Mouse (Mus musculus) heart, postnatal 0 days (tissue): ENCODE results near the gene Gm47995. TPM values are rescaled to one million over a fixed set of nuclear protein-coding genes. Genes with fewer than 3 reads are reported as not detected.

Experiments used
- ATAC-seq: fragments of 200-750 bp; cut with Nextera tagmentation; 2 replicates; pipeline ENCODE4 v1.8.0; 2017; ENCODE audit warnings: low read depth, moderate number of reproducible peaks, moderate library complexity; ENCODE audit not compliant: insufficient read depth
- DNase-seq: peaks from one replicate; pipeline ENCODE4 v3.0.0-alpha.2; 2016; ENCODE audit warnings: low spot score
- H3K27ac ChIP-seq: fragments of 300-500 bp; sonication (generic); 2 replicates; pipeline ENCODE4 v1.5.1; 2014; ENCODE audit warnings: low read depth, mild to moderate bottlenecking
- H3K27me3 ChIP-seq: fragments of 300-500 bp; sonication (generic); 2 replicates; pipeline ENCODE4 v1.6.1; 2014; ENCODE audit warnings: low read length, mixed read lengths; ENCODE audit not compliant: control insufficient read depth, insufficient read depth
- H3K36me3 ChIP-seq: fragments of 300-500 bp; sonication (generic); replicated peaks from 2 replicates; pipeline ENCODE4 v1.6.1; 2014; ENCODE audit warnings: low read length, mixed read lengths; ENCODE audit not compliant: control insufficient read depth, insufficient read depth
- H3K4me1 ChIP-seq: fragments of 300-500 bp; sonication (generic); 2 replicates; pipeline ENCODE4 v1.6.1; 2014; ENCODE audit warnings: antibody characterized with exemption; ENCODE audit not compliant: control insufficient read depth, insufficient read depth
- H3K4me2 ChIP-seq: fragments of 300-500 bp; sonication (generic); 2 replicates; pipeline ENCODE4 v1.6.1; 2014; ENCODE audit warnings: low read depth, mild to moderate bottlenecking, low read length, moderate library complexity
- H3K4me3 ChIP-seq: fragments of 300-500 bp; sonication (generic); 2 replicates; pipeline ENCODE4 v1.5.1; 2014; ENCODE audit warnings: low read depth, low read length
- H3K9ac ChIP-seq: fragments of 300-500 bp; sonication (generic); replicated peaks from 2 replicates; pipeline ENCODE4 v1.6.1; 2014; ENCODE audit warnings: low read depth, low read length, mixed read lengths
- H3K9me3 ChIP-seq: fragments of 300-500 bp; sonication (generic); replicated peaks from 2 replicates; pipeline ENCODE4 v1.6.1; 2016; ENCODE audit warnings: low read length; ENCODE audit not compliant: control insufficient read depth
- CTCF ChIP-seq: IDR thresholded peaks from 2 replicates; pipeline ENCODE4 v1.5.1; 2016; ENCODE audit warnings: antibody characterized with exemption, control low read depth, low read depth
- EP300 ChIP-seq: IDR thresholded peaks from 2 replicates; pipeline ENCODE4 v1.6.1; 2016; ENCODE audit warnings: antibody characterized with exemption, low read depth
- WGBS: fragments of 180-500 bp; shearing (Covaris S2); extraction: QIAGEN DNeasy Blood & Tissue Kit; methylation state at CpG from one replicate; pipeline ENCODE4 v1.1.7; 2014; 5-methylcytosine and 5-hydroxymethylcytosine counted together
- polyA plus RNA-seq: library from polyadenylated mRNA; unstranded; fragments of >200 nt; fragmentation: Nextera tagmentation; extraction: Ambion mirVana; gene quantifications from 2 replicates; pipeline ENCODE4 v1.2.1, GENCODE M21; 2015
- total RNA-seq: library from RNA; depleted of rRNA; stranded (reverse); fragments of >200 nt; gene quantifications from 2 replicates; pipeline ENCODE4 v1.2.3, GENCODE M21; 2014; ENCODE audit warnings: low replicate concordance; rRNA removed

Gene Gm47995
- total and polyA plus RNA-seq, 2 experiments from 2014 or later: not detected

GRCm38 (mm10) chr1:151245165-151245564 is 46.9 kb downstream of the Gm47995 start:
- no peaks in the 10 kb centered on the region for H3K4me1 ChIP-seq
- no peak overlapping the region for H3K27ac ChIP-seq
- H3K4me3 ChIP-seq: no peak overlapping the region
- DNase-seq: no peak
- TF ChIP-seq EP300 (no peak), CTCF (no peak)
- H3K36me3 ChIP-seq: no peaks in the 10 kb centered on the region
- 0 out of 2 replicates have a peak, but pooled peaks cover 3% of the 10 kb centered on the region for H3K9me3 ChIP-seq
- H3K27me3 ChIP-seq: no peaks in the 10 kb centered on the region
- no peak for ATAC-seq
- WGBS: 89% methylated on average over 10 of the region's 10 CpGs
- no peak overlapping the region for H3K4me2 ChIP-seq
- no peak overlapping the region for H3K9ac ChIP-seq

GRCm38 (mm10) chr1:151245846-151246245 is 47.6 kb downstream of the Gm47995 start:
- TF ChIP-seq EP300 (no peak), CTCF (no peak)
- Histone ChIP-seq H3K9ac (no peak overlapping the region), H3K4me3 (no peak overlapping the region), H3K4me1 (0 out of 2 replicates have a peak, but pooled peaks cover 4% of the 10 kb centered on the region), H3K27me3 (no peaks in the 10 kb centered on the region), H3K36me3 (no peaks in the 10 kb centered on the region), H3K4me2 (no peak overlapping the region), H3K27ac (no peak overlapping the region), H3K9me3 (no peaks in the 10 kb centered on the region)
- no peak for DNase-seq
- ATAC-seq: no peak
- 61% methylated on average over 2 of the region's 2 CpGs for WGBS

Other genes with a start within 250 kb of the Gm47995 start
- gene Hmcn1, start 205.0 kb upstream of the Gm47995 start, total RNA-seq: 51.0 and 59.2 TPM in 2 replicates
- gene Hmcn1, start 205.0 kb upstream of the Gm47995 start, polyA plus RNA-seq: 18.3 and 18.9 TPM in 2 replicates
- gene Gm47985, start 15.9 kb upstream of the Gm47995 start, total RNA-seq: 0.08 and 0.23 TPM in 2 replicates
- gene Gm47985, start 15.9 kb upstream of the Gm47995 start, polyA plus RNA-seq: 0.25 and 0.42 TPM in 2 replicates
- not detected in 2 replicates for gene Gm8947, start 6.1 kb upstream of the Gm47995 start, total RNA-seq
- gene Gm8947, start 6.1 kb upstream of the Gm47995 start, polyA plus RNA-seq: 0.10 TPM in 1 of 2 replicates, not detected in the other
- gene 3110040M04Rik, start 5.7 kb downstream of the Gm47995 start, total RNA-seq: not detected in 2 replicates
- not detected in 2 replicates for gene 3110040M04Rik, start 5.7 kb downstream of the Gm47995 start, polyA plus RNA-seq
- gene Gm47996, start 11.7 kb downstream of the Gm47995 start, total RNA-seq: not detected in 2 replicates
- gene Gm47996, start 11.7 kb downstream of the Gm47995 start, polyA plus RNA-seq: not detected in 2 replicates
- gene Ivns1abp, start 146.0 kb downstream of the Gm47995 start, total RNA-seq: 385 and 413 TPM in 2 replicates
- gene Ivns1abp, start 146.0 kb downstream of the Gm47995 start, polyA plus RNA-seq: 272 and 278 TPM in 2 replicates
- gene Swt1, start 230.0 kb downstream of the Gm47995 start, total RNA-seq: 2.9 and 18.1 TPM in 2 replicates
- gene Swt1, start 230.0 kb downstream of the Gm47995 start, polyA plus RNA-seq: 15.9 TPM in 2 replicates
- gene Trmt1l, start 230.1 kb downstream of the Gm47995 start, total RNA-seq: 10.7 and 12.7 TPM in 2 replicates
- 24.2 and 26.8 TPM in 2 replicates for gene Trmt1l, start 230.1 kb downstream of the Gm47995 start, polyA plus RNA-seq